Mouse (Mus musculus) megakaryocyte-erythroid progenitor cell, adult 5-6 weeks (primary cell): ENCODE results near the gene Mad1l1. TPM values are rescaled to one million over a fixed set of nuclear protein-coding genes. Genes with fewer than 3 reads are reported as not detected.
A peak's percentile ranks its signal among the peaks of the same experiment; 100 is the strongest.

Source experiments
- ATAC-seq: replicated peaks from 2 replicates; pipeline ENCODE4 v1.8.0; 2016; ENCODE audit warnings: mild to moderate bottlenecking, inconsistent platforms; ENCODE audit not compliant: severe bottlenecking, poor library complexity, low FRiP score, low TSS enrichment
- total RNA-seq, 2 experiments: library from RNA; stranded (forward) in 1 of 2; stranded (reverse) in 1 of 2; fragments of 200-1000, 215-1000 nt in 1 of 2; fragments of >200 nt in 1 of 2; fragmentation: Nextera tagmentation in 1 of 2; gene quantifications; 2 replicates each; pipeline ENCODE4 v1.2.3; 2014 to 2017

The Mad1l1 gene
- total RNA-seq, 2 experiments from 2014 or later, result 30.4 to 66.9 TPM

GRCm38 (mm10) chr5:140264825-140265575, 56.4 kb downstream of the Mad1l1 start:
- ATAC-seq, result peak; percentile 38

GRCm38 (mm10) chr5:140263754-140264749, 57.3 kb downstream of the Mad1l1 start:
- ATAC-seq, result no peak

GRCm38 (mm10) chr5:140262401-140262800, 59.0 kb downstream of the Mad1l1 start:
- no peak for ATAC-seq

- no peak for ATAC-seq
Observed at GRCm38 (mm10) chr5:140261313-140261712, 60.0 kb downstream of the Mad1l1 start.

GRCm38 (mm10) chr5:140258633-140259032, 62.7 kb downstream of the Mad1l1 start:
- no peak for ATAC-seq

- ATAC-seq, result no peak
Observed at GRCm38 (mm10) chr5:140258035-140258434, 63.3 kb downstream of the Mad1l1 start.

GRCm38 (mm10) chr5:140257439-140257838, 63.9 kb downstream of the Mad1l1 start:
- no peak for ATAC-seq

- ATAC-seq, result no peak
Observed at GRCm38 (mm10) chr5:140256685-140257084, 64.7 kb downstream of the Mad1l1 start.

GRCm38 (mm10) chr5:140255265-140255664, 66.1 kb downstream of the Mad1l1 start:
- no peak for ATAC-seq

GRCm38 (mm10) chr5:140254656-140255055, 66.7 kb downstream of the Mad1l1 start:
- ATAC-seq, result no peak

- ATAC-seq, result no peak
Observed at GRCm38 (mm10) chr5:140251989-140252388, 69.4 kb downstream of the Mad1l1 start.

GRCm38 (mm10) chr5:140250370-140250769, 71.0 kb downstream of the Mad1l1 start:
- ATAC-seq, result no peak

GRCm38 (mm10) chr5:140249359-140250062, 71.8 kb downstream of the Mad1l1 start:
- ATAC-seq, result no peak

GRCm38 (mm10) chr5:140248101-140248500, 73.3 kb downstream of the Mad1l1 start:
- no peak for ATAC-seq

- no peak for ATAC-seq
Observed at GRCm38 (mm10) chr5:140240235-140240634, 81.1 kb downstream of the Mad1l1 start.

- peak; percentile 50; the same call in 1 of the 2 replicates for ATAC-seq
Observed at GRCm38 (mm10) chr5:140238880-140239279, 82.5 kb downstream of the Mad1l1 start.

- ATAC-seq, result no peak
Observed at GRCm38 (mm10) chr5:140230818-140231217, 90.5 kb downstream of the Mad1l1 start.

GRCm38 (mm10) chr5:140228306-140228705, 93.0 kb downstream of the Mad1l1 start:
- ATAC-seq, result no peak

- no peak for ATAC-seq
Observed at GRCm38 (mm10) chr5:140226871-140227270, 94.5 kb downstream of the Mad1l1 start.

- ATAC-seq, result no peak
Observed at GRCm38 (mm10) chr5:140225881-140226280, 95.5 kb downstream of the Mad1l1 start.
